Mouse (Mus musculus): ENCODE results near the gene Dcst2. TPM values are rescaled to one million over a fixed set of nuclear protein-coding genes. Genes with fewer than 3 reads are reported as not detected.

Dcst2 gene
- 0.23 and 0.28 TPM in 2 replicates for polyA plus RNA-seq (2014; fragmentation: Nextera tagmentation; extraction: Ambion mirVana)

DNA sequence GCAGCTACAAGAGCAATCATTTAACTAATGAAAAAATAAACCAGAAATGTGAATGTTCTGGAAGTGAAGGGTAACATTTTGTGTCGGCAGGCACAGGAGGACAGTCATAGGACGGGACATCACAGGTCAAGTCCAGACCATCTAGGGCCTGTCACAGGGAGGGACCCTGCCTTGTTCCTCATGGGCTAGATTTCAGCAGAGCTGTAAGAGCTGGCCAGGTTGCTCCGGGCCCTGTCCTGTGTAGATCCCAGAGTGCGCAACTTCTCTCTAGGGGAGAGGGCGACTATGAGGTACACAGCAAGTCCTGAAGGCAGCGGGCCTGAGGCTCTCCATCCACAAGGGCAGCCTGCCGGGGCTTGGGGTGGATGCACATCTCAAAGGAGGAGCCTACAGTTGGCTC, at the start of gene Dcst2:
Gene Dcst2 (plus strand): TSS at position 301 of the 400 bp plus-strand sequence.
- Histone ChIP-seq H3K4me1 (ENCODE audit: control insufficient read depth, insufficient read depth, low read length) (no peaks in the 10 kb centered on the region), H3K36me3 (ENCODE audit: control insufficient read depth, insufficient read depth, low read length) (no peaks in the 10 kb centered on the region), H3K27me3 (ENCODE audit: control insufficient read depth, insufficient read depth, low read length) (no peaks in the 10 kb centered on the region), H3K4me2 (ENCODE audit: low read depth, severe bottlenecking) (no peak within 1 kb of the TSS), H3K4me3 (ENCODE audit: low read depth, low read length) (no peak within 1 kb of the TSS), H3K27ac (replicated peaks; ENCODE audit: low read depth, low read length) (no peak within 1 kb of the TSS), H3K9me3 (ENCODE audit: control insufficient read depth, low read length) (no peaks in the 10 kb centered on the region), H3K9ac (ENCODE audit: low read length) (no peak within 1 kb of the TSS)
- ATAC-seq (ENCODE audit: insufficient number of reproducible peaks, low FRiP score, low TSS enrichment, low read depth) = no peak
- no peak for DNase-seq (ENCODE audit: low spot score)
- WGBS = 85% methylated on average over 7 of the region's 7 CpGs

- no peaks in the 10 kb centered on the region for H3K36me3 ChIP-seq (ENCODE audit: control insufficient read depth, insufficient read depth, low read length)
- 80% methylated on average over 5 of the region's 5 CpGs for WGBS
- no peak overlapping the region for H3K4me3 ChIP-seq (ENCODE audit: low read depth, low read length)
Measured at GRCm38 (mm10) chr3:89314340-89314739, 47.4 kb upstream of the Dcst2 start.

DNA sequence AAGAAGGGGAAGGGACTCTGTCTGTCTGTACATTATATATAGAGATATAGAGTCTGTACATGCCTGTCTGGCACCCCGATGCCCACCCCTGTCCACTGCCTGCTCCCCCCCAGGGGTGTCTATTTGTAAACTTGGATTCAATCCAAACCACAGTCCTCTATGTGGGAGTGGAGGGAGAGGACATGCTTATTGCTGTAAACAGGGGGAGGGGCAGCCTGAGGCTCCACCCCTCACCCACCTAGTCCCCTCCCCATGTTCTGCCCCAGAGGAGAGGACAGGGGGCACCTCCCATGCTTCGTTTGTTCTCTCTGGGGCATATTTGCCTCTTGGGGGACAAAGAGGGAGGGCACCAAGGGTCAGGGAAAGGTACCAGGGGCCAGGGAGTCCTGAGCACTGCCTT, 47.0 kb upstream of the Dcst2 start:
- 49% methylated on average over 2 of the region's 2 CpGs for WGBS
- H3K9ac ChIP-seq (ENCODE audit: low read length) = peak overlapping the region; percentile 17; the same call in 1 of the 2 replicates
- H3K4me1 ChIP-seq (ENCODE audit: control insufficient read depth, insufficient read depth, low read length) = peaks cover 36% of the 10 kb centered on the region
- peaks cover 16% of the 10 kb centered on the region for H3K27me3 ChIP-seq (ENCODE audit: control insufficient read depth, insufficient read depth, low read length)
- no peak overlapping the region for H3K27ac ChIP-seq (replicated peaks; ENCODE audit: low read depth, low read length)
- ATAC-seq (ENCODE audit: insufficient number of reproducible peaks, low FRiP score, low TSS enrichment, low read depth) = 0 out of 2 replicates have a peak, but pooled peaks have one; percentile 1
- peak overlapping the region; percentile 50; the same call in 1 of the 2 replicates for H3K4me2 ChIP-seq (ENCODE audit: low read depth, severe bottlenecking)
- no peaks in the 10 kb centered on the region for H3K36me3 ChIP-seq (ENCODE audit: control insufficient read depth, insufficient read depth, low read length)
- H3K4me3 ChIP-seq (ENCODE audit: low read depth, low read length) = no peak overlapping the region
- no peak for DNase-seq (ENCODE audit: low spot score)
- H3K9me3 ChIP-seq (ENCODE audit: control insufficient read depth, low read length) = 0 out of 2 replicates have a peak, but pooled peaks cover 3% of the 10 kb centered on the region

More at GRCm38 (mm10) chr3:89314340-89314739, 47.4 kb upstream of the Dcst2 start:
- Histone ChIP-seq H3K27me3 (ENCODE audit: control insufficient read depth, insufficient read depth, low read length) (peaks cover 12% of the 10 kb centered on the region), H3K4me2 (ENCODE audit: low read depth, severe bottlenecking) (no peak overlapping the region), H3K27ac (replicated peaks; ENCODE audit: low read depth, low read length) (0 out of 2 replicates have a peak overlapping the region, but pooled peaks have one; percentile 14), H3K4me1 (ENCODE audit: control insufficient read depth, insufficient read depth, low read length) (peaks cover 32% of the 10 kb centered on the region), H3K9me3 (ENCODE audit: control insufficient read depth, low read length) (0 out of 2 replicates have a peak, but pooled peaks cover 3% of the 10 kb centered on the region), H3K9ac (ENCODE audit: low read length) (no peak overlapping the region)
- no peak for DNase-seq (ENCODE audit: low spot score)
- ATAC-seq (ENCODE audit: insufficient number of reproducible peaks, low FRiP score, low TSS enrichment, low read depth) = no peak

- Histone ChIP-seq H3K36me3 (ENCODE audit: control insufficient read depth, insufficient read depth, low read length) (no peaks in the 10 kb centered on the region), H3K4me1 (ENCODE audit: control insufficient read depth, insufficient read depth, low read length) (peaks cover 42% of the 10 kb centered on the region), H3K27me3 (ENCODE audit: control insufficient read depth, insufficient read depth, low read length) (peaks cover 20% of the 10 kb centered on the region), H3K9ac (ENCODE audit: low read length) (peak overlapping the region; percentile 17; the same call in 1 of the 2 replicates), H3K4me3 (ENCODE audit: low read depth, low read length) (peak overlapping the region; percentile 21), H3K27ac (replicated peaks; ENCODE audit: low read depth, low read length) (no peak overlapping the region), H3K9me3 (ENCODE audit: control insufficient read depth, low read length) (0 out of 2 replicates have a peak, but pooled peaks cover 3% of the 10 kb centered on the region), H3K4me2 (ENCODE audit: low read depth, severe bottlenecking) (peak overlapping the region; percentile 50)
- 0 out of 2 replicates have a peak, but pooled peaks have one; percentile 3 for ATAC-seq (ENCODE audit: insufficient number of reproducible peaks, low FRiP score, low TSS enrichment, low read depth)
- WGBS = 8% methylated on average over 23 of the region's 26 CpGs
- peak; percentile 94 for DNase-seq (ENCODE audit: low spot score)
Measured at GRCm38 (mm10) chr3:89315195-89315929, 46.4 kb upstream of the Dcst2 start.

DNA sequence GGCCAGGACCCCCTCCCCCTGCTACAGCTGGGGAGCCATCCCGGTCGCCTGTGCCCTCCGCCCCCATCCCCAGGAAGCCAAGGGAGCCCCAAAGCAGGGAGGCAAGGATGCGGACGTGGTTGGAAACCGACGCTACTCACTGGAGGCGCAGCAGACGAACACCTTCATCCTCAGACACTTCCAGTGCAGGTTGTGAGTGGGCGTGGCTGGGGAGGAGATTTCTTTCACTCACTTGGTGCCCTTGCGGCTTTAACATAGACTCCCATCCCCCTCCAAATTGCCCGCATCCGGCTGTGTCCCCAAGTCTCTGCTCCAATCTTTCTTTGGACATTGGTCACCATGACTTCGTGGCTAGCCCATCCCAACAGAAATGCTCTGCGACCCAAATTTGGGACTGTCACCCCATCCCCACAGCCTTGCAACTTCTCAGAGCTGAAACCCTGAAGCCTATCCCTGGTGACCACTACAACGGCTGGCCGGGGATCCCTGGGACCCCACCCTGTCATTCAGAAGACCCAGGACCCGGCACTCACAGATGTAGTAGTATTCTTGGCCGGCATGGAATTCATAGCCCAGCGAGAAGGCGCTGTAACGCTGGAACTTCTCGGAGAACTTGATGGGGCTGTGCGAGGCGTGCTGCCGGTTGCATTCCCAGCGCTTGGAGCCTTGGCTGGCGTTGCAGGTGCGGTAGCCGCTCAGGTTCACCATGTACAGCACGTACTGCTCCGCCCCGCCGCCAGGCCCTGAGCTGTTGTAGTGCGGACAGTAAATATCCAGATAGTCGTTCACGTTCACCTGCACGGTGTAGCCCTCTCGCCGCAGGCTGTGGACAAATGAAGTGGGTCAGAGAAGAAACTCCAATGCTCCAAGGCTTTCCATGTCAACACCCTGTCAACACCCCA, 45.6 kb upstream of the Dcst2 start:
- peaks cover 27% of the 10 kb centered on the region for H3K27me3 ChIP-seq (ENCODE audit: control insufficient read depth, insufficient read depth, low read length)
- H3K36me3 ChIP-seq (ENCODE audit: control insufficient read depth, insufficient read depth, low read length) = no peaks in the 10 kb centered on the region
- 0 out of 2 replicates have a peak overlapping the region, but pooled peaks have one; percentile 0 for H3K9ac ChIP-seq (ENCODE audit: low read length)
- H3K4me1 ChIP-seq (ENCODE audit: control insufficient read depth, insufficient read depth, low read length) = peaks cover 48% of the 10 kb centered on the region
- DNase-seq (ENCODE audit: low spot score) (no peak), ATAC-seq (ENCODE audit: insufficient number of reproducible peaks, low FRiP score, low TSS enrichment, low read depth) (no peak)
- 0 out of 2 replicates have a peak, but pooled peaks cover 3% of the 10 kb centered on the region for H3K9me3 ChIP-seq (ENCODE audit: control insufficient read depth, low read length)
- H3K27ac ChIP-seq (replicated peaks; ENCODE audit: low read depth, low read length) = no peak overlapping the region
- 14% methylated on average over 40 of the region's 40 CpGs for WGBS
- H3K4me2 ChIP-seq (ENCODE audit: low read depth, severe bottlenecking) = peak overlapping the region; percentile 50
- peak overlapping the region; percentile 12; the same call in 1 of the 2 replicates for H3K4me3 ChIP-seq (ENCODE audit: low read depth, low read length)

- 0 out of 2 replicates have a peak overlapping the region, but pooled peaks have one; percentile 50 for H3K4me2 ChIP-seq (ENCODE audit: low read depth, severe bottlenecking)
- H3K27ac ChIP-seq (replicated peaks; ENCODE audit: low read depth, low read length) = no peak overlapping the region
- H3K4me1 ChIP-seq (ENCODE audit: control insufficient read depth, insufficient read depth, low read length) = peaks cover 55% of the 10 kb centered on the region
- no peak overlapping the region for H3K4me3 ChIP-seq (ENCODE audit: low read depth, low read length)
- 0% methylated on average over 4 of the region's 4 CpGs for WGBS
- 0 out of 2 replicates have a peak, but pooled peaks cover 2% of the 10 kb centered on the region for H3K9me3 ChIP-seq (ENCODE audit: control insufficient read depth, low read length)
- ATAC-seq (ENCODE audit: insufficient number of reproducible peaks, low FRiP score, low TSS enrichment, low read depth) (peak; percentile 56), DNase-seq (ENCODE audit: low spot score) (peak; percentile 89)
- H3K27me3 ChIP-seq (ENCODE audit: control insufficient read depth, insufficient read depth, low read length) = peaks cover 32% of the 10 kb centered on the region
- H3K36me3 ChIP-seq (ENCODE audit: control insufficient read depth, insufficient read depth, low read length) = no peaks in the 10 kb centered on the region
- H3K9ac ChIP-seq (ENCODE audit: low read length) = no peak overlapping the region
Measured at GRCm38 (mm10) chr3:89316833-89317232, 44.9 kb upstream of the Dcst2 start.

GRCm38 (mm10) chr3:89317246-89317645, 44.5 kb upstream of the Dcst2 start:
- whole genome bisulfite sequencing = 51% methylated on average over 6 of the region's 6 CpGs
- Histone ChIP-seq H3K4me2 (ENCODE audit: low read depth, severe bottlenecking) (0 out of 2 replicates have a peak overlapping the region, but pooled peaks have one; percentile 50), H3K4me1 (ENCODE audit: control insufficient read depth, insufficient read depth, low read length) (peaks cover 57% of the 10 kb centered on the region), H3K9me3 (ENCODE audit: control insufficient read depth, low read length) (no peaks in the 10 kb centered on the region), H3K9ac (ENCODE audit: low read length) (no peak overlapping the region), H3K36me3 (ENCODE audit: control insufficient read depth, insufficient read depth, low read length) (no peaks in the 10 kb centered on the region), H3K27ac (replicated peaks; ENCODE audit: low read depth, low read length) (no peak overlapping the region), H3K4me3 (ENCODE audit: low read depth, low read length) (no peak overlapping the region), H3K27me3 (ENCODE audit: control insufficient read depth, insufficient read depth, low read length) (peaks cover 32% of the 10 kb centered on the region)
- no peak for DNase-seq (ENCODE audit: low spot score)
- ATAC-seq (ENCODE audit: insufficient number of reproducible peaks, low FRiP score, low TSS enrichment, low read depth) = no peak

DNA sequence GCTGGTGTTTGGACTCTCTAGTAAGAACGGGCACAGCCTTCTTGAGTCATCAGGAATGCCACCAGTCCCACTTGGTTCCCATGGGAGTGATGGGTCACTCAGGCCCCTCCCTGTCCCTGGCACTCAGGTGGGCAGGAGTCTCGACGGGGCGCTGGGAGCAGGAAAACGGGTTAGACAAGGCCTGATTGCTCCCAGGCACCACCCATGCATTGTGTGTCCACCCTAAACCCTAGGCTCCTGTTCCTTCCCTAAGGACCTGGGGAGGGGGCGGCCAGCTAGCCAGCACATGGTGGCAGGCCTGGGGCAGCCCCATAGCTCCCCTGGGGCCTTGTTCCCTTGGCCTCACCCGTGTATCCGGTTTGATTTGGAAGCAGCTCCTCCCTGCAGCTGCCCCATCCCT, 43.5 kb upstream of the Dcst2 start:
- peaks cover 59% of the 10 kb centered on the region for H3K4me1 ChIP-seq (ENCODE audit: control insufficient read depth, insufficient read depth, low read length)
- peaks cover 32% of the 10 kb centered on the region for H3K27me3 ChIP-seq (ENCODE audit: control insufficient read depth, insufficient read depth, low read length)
- H3K36me3 ChIP-seq (ENCODE audit: control insufficient read depth, insufficient read depth, low read length) = no peaks in the 10 kb centered on the region
- no peak for DNase-seq (ENCODE audit: low spot score)
- ATAC-seq (ENCODE audit: insufficient number of reproducible peaks, low FRiP score, low TSS enrichment, low read depth) = no peak
- no peak overlapping the region for H3K4me3 ChIP-seq (ENCODE audit: low read depth, low read length)
- 72% methylated on average over 8 of the region's 8 CpGs for WGBS
- no peaks in the 10 kb centered on the region for H3K9me3 ChIP-seq (ENCODE audit: control insufficient read depth, low read length)
- H3K4me2 ChIP-seq (ENCODE audit: low read depth, severe bottlenecking) = no peak overlapping the region
- H3K27ac ChIP-seq (replicated peaks; ENCODE audit: low read depth, low read length) = no peak overlapping the region
- no peak overlapping the region for H3K9ac ChIP-seq (ENCODE audit: low read length)

All from limb, embryonic 11.5 days (tissue).